Mouse (Mus musculus) liver, embryonic 14.5 days (tissue): Measurements from ENCODE around the gene Olig3.

ENCODE experiments used
- CTCF ChIP-seq: IDR thresholded peaks from 2 replicates; pipeline ENCODE4 v1.5.1; 2016; ENCODE audit warnings: antibody characterized with exemption, low read depth, control low read depth
- EP300 ChIP-seq: IDR thresholded peaks from 2 replicates; pipeline ENCODE4 v1.6.1; 2016; ENCODE audit warnings: antibody characterized with exemption, low read depth

GRCm38 (mm10) chr10:19384176-19384575 is 27.8 kb downstream of the Olig3 start:
- TF ChIP-seq CTCF (no peak), EP300 (no peak)
